Mouse (Mus musculus): ENCODE measurements around the gene Rab11fip5. TPM values are rescaled to one million over a fixed set of nuclear protein-coding genes. Genes with fewer than 3 reads are reported as not detected.

Rab11fip5 gene
- polyA plus RNA-seq, 1 experiment from 2014 or later, result 17.5 TPM

DNA sequence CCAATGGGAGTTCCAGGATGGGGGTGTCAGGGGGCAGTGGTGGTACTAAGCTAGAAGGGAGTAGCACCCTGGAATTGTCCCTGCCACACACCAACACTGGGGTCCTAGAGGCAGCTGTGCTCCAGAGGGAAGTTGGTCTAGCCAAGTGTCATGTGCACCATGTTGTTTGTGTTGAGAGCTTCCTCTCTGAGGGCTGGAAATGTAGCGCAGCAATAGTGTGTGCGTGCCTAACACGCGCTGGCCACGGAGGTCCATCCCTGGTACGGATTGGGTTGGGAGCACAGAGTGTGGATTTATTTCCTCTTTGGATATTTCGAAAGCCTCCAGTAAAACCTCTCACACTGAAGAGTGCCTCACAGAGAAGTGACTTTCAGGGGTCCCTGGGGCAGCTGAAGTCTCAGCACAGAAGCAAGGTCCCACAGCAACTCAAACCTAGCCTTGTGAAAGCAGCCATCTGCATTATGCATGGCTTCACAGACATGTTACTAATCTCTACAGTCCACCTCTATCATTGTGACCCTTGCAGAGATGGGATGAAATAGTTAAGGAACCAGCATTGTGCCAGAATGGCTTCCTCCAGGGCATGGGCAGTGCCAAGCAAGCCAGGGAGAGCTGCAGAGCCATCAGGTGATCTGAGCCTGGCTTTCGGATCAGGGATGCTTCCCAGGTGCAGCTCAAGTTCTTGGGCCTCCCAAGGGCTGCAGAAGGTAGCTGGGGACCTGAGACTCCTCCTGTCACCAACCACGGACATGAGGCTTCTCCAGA is 3.6 kb downstream of the Rab11fip5 start:
- WGBS (ENCODE audit: insufficient replicate concordance), result 90% methylated on average over 9 of the region's 9 CpGs
- no peak overlapping the region for H3K27ac ChIP-seq (ENCODE audit: low read depth, low read length)
- H3K27me3 ChIP-seq (ENCODE audit: control insufficient read depth, insufficient read depth, low read length), result no peaks in the 10 kb centered on the region
- no peak for ATAC-seq (replicated peaks; ENCODE audit: insufficient number of reproducible peaks, low FRiP score, low TSS enrichment)
- no peak overlapping the region for H3K4me3 ChIP-seq (ENCODE audit: low read depth, low read length)
- peaks cover 61% of the 10 kb centered on the region for H3K4me1 ChIP-seq (ENCODE audit: control insufficient read depth, insufficient read depth, low read length)
- H3K4me2 ChIP-seq, result no peak overlapping the region; the same call in 1 of the 2 replicates
- H3K36me3 ChIP-seq (ENCODE audit: control insufficient read depth, insufficient read depth, low read length), result no peaks in the 10 kb centered on the region
- no peaks in the 10 kb centered on the region for H3K9me3 ChIP-seq (replicated peaks; ENCODE audit: control insufficient read depth, low read length)
- H3K9ac ChIP-seq (ENCODE audit: low read depth, low read length), result no peak overlapping the region

DNA sequence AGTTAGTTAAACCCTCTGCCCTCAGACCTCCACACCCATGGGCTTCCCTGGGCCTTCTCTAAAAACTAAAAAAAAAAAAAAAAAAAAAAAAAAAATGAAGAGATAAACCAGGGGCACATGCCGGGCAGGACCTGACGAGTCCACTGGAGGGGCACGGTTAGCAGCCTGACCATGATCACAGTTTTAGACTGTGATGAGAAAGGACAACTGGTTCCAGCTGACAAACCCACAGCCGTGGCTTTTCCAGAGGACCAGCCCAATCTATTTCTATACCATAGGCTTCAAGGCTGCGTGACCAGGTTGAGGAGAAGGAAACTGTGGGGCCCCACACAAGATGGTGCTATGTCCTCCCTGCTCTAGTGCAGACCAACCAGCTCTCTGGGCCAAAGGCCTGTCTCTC is 4.4 kb downstream of the Rab11fip5 start:
- peaks cover 68% of the 10 kb centered on the region for H3K4me1 ChIP-seq (ENCODE audit: control insufficient read depth, insufficient read depth, low read length)
- H3K27ac ChIP-seq (ENCODE audit: low read depth, low read length), result peak overlapping the region; percentile 62; the same call in 1 of the 2 replicates
- H3K4me3 ChIP-seq (ENCODE audit: low read depth, low read length), result no peak overlapping the region
- ATAC-seq (replicated peaks; ENCODE audit: insufficient number of reproducible peaks, low FRiP score, low TSS enrichment), result no peak
- no peaks in the 10 kb centered on the region for H3K27me3 ChIP-seq (ENCODE audit: control insufficient read depth, insufficient read depth, low read length)
- H3K4me2 ChIP-seq, result no peak overlapping the region
- no peaks in the 10 kb centered on the region for H3K36me3 ChIP-seq (ENCODE audit: control insufficient read depth, insufficient read depth, low read length)
- H3K9me3 ChIP-seq (replicated peaks; ENCODE audit: control insufficient read depth, low read length), result no peaks in the 10 kb centered on the region
- 79% methylated on average over 5 of the region's 5 CpGs for WGBS (ENCODE audit: insufficient replicate concordance)
- no peak overlapping the region for H3K9ac ChIP-seq (ENCODE audit: low read depth, low read length)

DNA sequence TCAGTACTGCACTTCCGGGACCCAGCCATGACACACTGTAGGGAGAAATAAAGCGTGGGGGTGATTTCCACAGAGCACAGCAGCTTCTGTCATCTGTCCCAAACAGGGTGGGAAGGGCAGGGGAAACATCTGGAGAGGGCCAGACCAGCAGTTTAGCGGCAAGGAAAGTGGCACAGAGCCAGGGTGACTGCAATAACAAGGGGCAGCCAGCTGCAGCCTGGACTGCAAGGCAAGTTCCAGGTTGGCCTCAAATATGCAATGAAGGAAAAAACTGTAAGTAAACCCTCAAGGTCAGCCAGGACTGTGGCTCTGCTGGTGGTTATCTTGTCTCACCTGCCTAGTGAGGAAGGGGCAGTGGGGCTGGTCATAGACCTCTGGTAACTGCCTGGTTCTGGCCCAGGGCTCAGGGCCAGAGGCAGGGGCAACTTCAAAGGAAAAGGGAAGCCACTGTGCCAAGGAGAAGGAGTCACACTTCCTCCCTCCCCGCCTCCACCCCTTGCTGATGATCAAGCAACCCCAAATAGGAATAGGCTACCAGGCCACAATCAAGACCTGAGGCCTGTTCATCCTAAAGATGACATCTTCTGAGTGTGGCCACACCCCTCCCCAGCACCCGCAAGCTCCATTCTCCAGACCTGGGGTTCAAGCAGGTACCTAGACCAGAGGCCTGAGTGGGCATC is 5.1 kb downstream of the Rab11fip5 start:
- Histone ChIP-seq H3K4me3 (ENCODE audit: low read depth, low read length) (no peak overlapping the region), H3K27me3 (ENCODE audit: control insufficient read depth, insufficient read depth, low read length) (no peaks in the 10 kb centered on the region), H3K4me1 (ENCODE audit: control insufficient read depth, insufficient read depth, low read length) (peaks cover 74% of the 10 kb centered on the region), H3K27ac (ENCODE audit: low read depth, low read length) (peak overlapping the region; percentile 62), H3K36me3 (ENCODE audit: control insufficient read depth, insufficient read depth, low read length) (no peaks in the 10 kb centered on the region), H3K9ac (ENCODE audit: low read depth, low read length) (no peak overlapping the region), H3K9me3 (replicated peaks; ENCODE audit: control insufficient read depth, low read length) (no peaks in the 10 kb centered on the region), H3K4me2 (peak overlapping the region; percentile 34)
- ATAC-seq (replicated peaks; ENCODE audit: insufficient number of reproducible peaks, low FRiP score, low TSS enrichment), result no peak
- 66% methylated on average over 5 of the region's 5 CpGs for WGBS (ENCODE audit: insufficient replicate concordance)

DNA sequence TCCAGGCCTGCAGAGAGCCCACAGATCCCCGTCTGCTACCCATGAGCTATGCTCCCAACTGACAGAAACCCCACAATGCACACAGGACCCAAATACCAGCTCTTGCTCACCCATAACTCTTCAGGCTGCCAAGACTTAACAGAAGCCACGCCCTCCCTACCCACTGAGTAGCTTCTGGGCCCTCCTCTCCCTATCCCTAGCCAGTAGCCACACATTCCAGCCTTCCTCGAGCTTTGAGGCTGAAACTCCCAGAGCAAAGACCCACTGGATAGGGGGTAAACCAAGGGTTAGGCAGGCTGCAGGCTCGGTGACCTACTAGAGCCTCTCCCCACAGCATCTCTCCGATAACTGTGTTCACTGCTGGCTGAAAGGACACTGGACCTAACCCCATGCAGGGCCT is 5.7 kb downstream of the Rab11fip5 start:
- WGBS (ENCODE audit: insufficient replicate concordance), result 61% methylated on average over 5 of the region's 5 CpGs
- Histone ChIP-seq H3K9ac (ENCODE audit: low read depth, low read length) (no peak overlapping the region), H3K9me3 (replicated peaks; ENCODE audit: control insufficient read depth, low read length) (no peaks in the 10 kb centered on the region), H3K4me3 (ENCODE audit: low read depth, low read length) (no peak overlapping the region), H3K27me3 (ENCODE audit: control insufficient read depth, insufficient read depth, low read length) (no peaks in the 10 kb centered on the region), H3K27ac (ENCODE audit: low read depth, low read length) (peak overlapping the region; percentile 62), H3K4me2 (peak overlapping the region; percentile 34), H3K36me3 (ENCODE audit: control insufficient read depth, insufficient read depth, low read length) (no peaks in the 10 kb centered on the region), H3K4me1 (ENCODE audit: control insufficient read depth, insufficient read depth, low read length) (peaks cover 75% of the 10 kb centered on the region)
- no peak for ATAC-seq (replicated peaks; ENCODE audit: insufficient number of reproducible peaks, low FRiP score, low TSS enrichment)

DNA sequence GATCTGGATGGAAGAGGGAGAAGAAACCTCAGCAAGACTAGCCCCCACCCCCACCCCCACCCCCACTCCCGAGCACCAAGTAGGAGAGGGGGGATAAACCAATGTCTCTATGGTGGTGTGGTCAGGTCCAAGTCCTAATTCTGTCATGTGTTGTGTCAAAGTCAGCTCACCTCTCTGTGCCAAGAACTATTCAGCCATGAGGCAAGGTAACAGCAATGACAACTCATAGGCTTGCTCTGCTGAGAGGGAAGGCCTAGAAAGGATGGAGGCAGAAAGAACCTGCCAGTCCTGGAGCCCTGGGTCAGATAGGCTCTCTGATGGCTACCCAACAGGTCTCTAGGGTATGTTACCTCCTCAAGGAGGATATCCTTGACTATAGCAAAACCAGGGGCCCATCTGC is 6.3 kb downstream of the Rab11fip5 start:
- Histone ChIP-seq H3K9me3 (replicated peaks; ENCODE audit: control insufficient read depth, low read length) (no peaks in the 10 kb centered on the region), H3K4me1 (ENCODE audit: control insufficient read depth, insufficient read depth, low read length) (peaks cover 79% of the 10 kb centered on the region), H3K36me3 (ENCODE audit: control insufficient read depth, insufficient read depth, low read length) (no peaks in the 10 kb centered on the region), H3K9ac (ENCODE audit: low read depth, low read length) (no peak overlapping the region), H3K27me3 (ENCODE audit: control insufficient read depth, insufficient read depth, low read length) (no peaks in the 10 kb centered on the region), H3K4me3 (ENCODE audit: low read depth, low read length) (no peak overlapping the region), H3K4me2 (no peak overlapping the region), H3K27ac (ENCODE audit: low read depth, low read length) (no peak overlapping the region)
- 75% methylated on average over 1 of the region's 1 CpGs for WGBS (ENCODE audit: insufficient replicate concordance)
- ATAC-seq (replicated peaks; ENCODE audit: insufficient number of reproducible peaks, low FRiP score, low TSS enrichment), result no peak

DNA sequence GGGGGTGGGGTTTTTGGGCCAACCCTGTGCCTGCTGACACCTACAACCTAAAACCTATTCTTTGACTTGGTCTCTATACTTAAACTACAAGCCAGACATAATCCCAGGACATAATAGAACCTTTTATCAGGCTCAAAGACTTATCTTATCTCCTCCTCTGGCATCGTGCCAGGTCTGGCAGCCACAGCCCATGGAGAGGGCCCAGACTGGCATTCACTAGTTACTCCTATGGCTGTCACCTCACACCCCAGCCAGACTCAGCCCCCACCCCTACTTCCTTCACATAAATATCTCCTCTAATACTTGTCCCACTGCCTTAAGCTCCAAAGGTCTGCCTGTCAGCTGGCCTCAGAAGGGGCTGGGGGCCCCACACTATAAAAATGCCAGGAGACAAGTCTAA is 8.0 kb downstream of the Rab11fip5 start:
- 0 out of 2 replicates have a peak overlapping the region, but pooled peaks have one; percentile 12 for H3K4me3 ChIP-seq (ENCODE audit: low read depth, low read length)
- H3K36me3 ChIP-seq (ENCODE audit: control insufficient read depth, insufficient read depth, low read length), result no peaks in the 10 kb centered on the region
- H3K4me2 ChIP-seq, result peak overlapping the region; percentile 36
- peak overlapping the region; percentile 88 for H3K27ac ChIP-seq (ENCODE audit: low read depth, low read length)
- peak; percentile 56 for ATAC-seq (replicated peaks; ENCODE audit: insufficient number of reproducible peaks, low FRiP score, low TSS enrichment)
- WGBS (ENCODE audit: insufficient replicate concordance), result 18% methylated on average over 1 of the region's 1 CpGs
- H3K9me3 ChIP-seq (replicated peaks; ENCODE audit: control insufficient read depth, low read length), result no peaks in the 10 kb centered on the region
- no peaks in the 10 kb centered on the region for H3K27me3 ChIP-seq (ENCODE audit: control insufficient read depth, insufficient read depth, low read length)
- no peak overlapping the region for H3K9ac ChIP-seq (ENCODE audit: low read depth, low read length)
- peaks cover 68% of the 10 kb centered on the region for H3K4me1 ChIP-seq (ENCODE audit: control insufficient read depth, insufficient read depth, low read length)

DNA sequence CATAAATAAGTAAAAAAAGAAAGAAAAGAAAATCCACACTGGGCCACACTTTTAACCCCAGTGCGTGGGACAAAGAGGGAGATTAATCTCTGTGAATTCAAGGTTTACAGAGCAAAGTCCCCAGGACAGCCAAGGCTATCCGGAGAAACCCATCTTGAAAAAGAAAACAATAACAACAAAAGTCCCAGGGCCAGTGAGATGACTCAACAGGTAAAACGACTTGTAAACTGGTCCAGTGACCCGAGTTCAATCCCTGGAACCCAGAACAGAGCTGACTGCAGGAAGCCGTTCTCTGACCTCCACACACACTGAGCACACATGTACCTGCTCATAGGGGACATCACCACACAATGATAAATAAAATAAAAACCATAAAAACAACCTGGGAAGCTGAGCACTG is 10.0 kb downstream of the Rab11fip5 start:
- no peak overlapping the region for H3K27ac ChIP-seq (ENCODE audit: low read depth, low read length)
- no peaks in the 10 kb centered on the region for H3K36me3 ChIP-seq (ENCODE audit: control insufficient read depth, insufficient read depth, low read length)
- no peak overlapping the region for H3K4me2 ChIP-seq
- H3K27me3 ChIP-seq (ENCODE audit: control insufficient read depth, insufficient read depth, low read length), result no peaks in the 10 kb centered on the region
- 70% methylated on average over 5 of the region's 5 CpGs for WGBS (ENCODE audit: insufficient replicate concordance)
- H3K4me1 ChIP-seq (ENCODE audit: control insufficient read depth, insufficient read depth, low read length), result peaks cover 59% of the 10 kb centered on the region
- H3K9me3 ChIP-seq (replicated peaks; ENCODE audit: control insufficient read depth, low read length), result no peaks in the 10 kb centered on the region
- H3K4me3 ChIP-seq (ENCODE audit: low read depth, low read length), result no peak overlapping the region
- no peak overlapping the region for H3K9ac ChIP-seq (ENCODE audit: low read depth, low read length)
- ATAC-seq (replicated peaks; ENCODE audit: insufficient number of reproducible peaks, low FRiP score, low TSS enrichment), result no peak

DNA sequence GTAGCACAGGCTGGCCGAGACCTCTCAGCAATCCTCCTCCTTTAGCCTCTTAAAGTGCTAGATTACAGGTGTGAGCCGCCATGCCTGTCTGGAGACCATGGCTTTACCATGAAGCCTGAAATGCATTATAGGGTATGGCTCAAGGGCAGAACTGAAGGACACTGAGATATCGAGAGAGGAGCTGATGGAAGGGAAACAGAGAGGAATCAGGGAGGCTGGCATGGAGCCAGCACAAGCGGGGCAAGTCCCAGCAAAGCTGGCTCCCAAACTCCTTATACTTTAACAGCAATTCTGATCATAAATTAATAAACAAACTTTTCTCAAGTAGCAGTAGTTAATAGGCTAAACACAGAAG is 10.6 kb downstream of the Rab11fip5 start:
- no peaks in the 10 kb centered on the region for H3K9me3 ChIP-seq (replicated peaks; ENCODE audit: control insufficient read depth, low read length)
- no peaks in the 10 kb centered on the region for H3K27me3 ChIP-seq (ENCODE audit: control insufficient read depth, insufficient read depth, low read length)
- ATAC-seq (replicated peaks; ENCODE audit: insufficient number of reproducible peaks, low FRiP score, low TSS enrichment), result no peak
- H3K36me3 ChIP-seq (ENCODE audit: control insufficient read depth, insufficient read depth, low read length), result no peaks in the 10 kb centered on the region
- no peak overlapping the region for H3K4me3 ChIP-seq (ENCODE audit: low read depth, low read length)
- peaks cover 53% of the 10 kb centered on the region for H3K4me1 ChIP-seq (ENCODE audit: control insufficient read depth, insufficient read depth, low read length)
- 44% methylated on average over 4 of the region's 4 CpGs for WGBS (ENCODE audit: insufficient replicate concordance)
- H3K9ac ChIP-seq (ENCODE audit: low read depth, low read length), result no peak overlapping the region
- peak overlapping the region; percentile 86 for H3K27ac ChIP-seq (ENCODE audit: low read depth, low read length)
- no peak overlapping the region for H3K4me2 ChIP-seq
